In the genomic region with DNA sequence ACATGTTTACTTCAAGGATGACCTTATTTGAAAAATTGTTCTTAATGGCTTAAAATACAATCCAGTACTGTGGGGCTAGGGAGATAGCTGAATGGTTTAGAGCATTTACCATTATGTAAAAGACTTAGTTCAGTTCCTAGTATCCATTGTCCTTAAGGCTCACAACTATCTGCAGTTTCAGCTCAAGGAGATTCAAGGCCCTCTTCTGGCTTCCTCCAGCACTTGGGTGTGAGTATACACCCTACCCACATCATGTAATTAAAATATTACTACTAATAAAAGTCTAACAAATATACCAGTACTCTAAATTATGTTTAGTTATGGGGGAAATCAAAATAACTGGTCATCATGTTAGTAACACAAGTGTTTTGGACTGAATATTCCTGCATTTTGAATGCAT, we compare ENCODE assay signal across 9 mouse cellular contexts. TPM values are rescaled to one million over a fixed set of nuclear protein-coding genes. Genes with fewer than 3 reads are reported as not detected.
DNase-seq lines count a peak whose midpoint lies in the region; ATAC-seq and TF ChIP-seq lines count a peak whose summit lies in the region.
"Had no signal": no experiment of that assay in that cellular context is flagged by ENCODE, and none has a peak within 500 bp of the region (broad histone marks: within the 10 kb centered on the region; RNA-seq: fewer than 3 reads in every experiment).

No protein-coding gene starts in this region.

- no peaks in the 10 kb centered on the region for H3K4me1 ChIP-seq in heart, adult 2 months (ENCODE audit: control insufficient read depth, insufficient read depth, low read length)
- peaks cover 11% of the 10 kb centered on the region for H3K4me1 ChIP-seq in E14TG2a.4 (replicated peaks; ENCODE audit: low read depth, low read length)
- peaks cover 11% of the 10 kb centered on the region for H3K4me1 ChIP-seq in forebrain, embryonic 16.5 days (replicated peaks; ENCODE audit: control insufficient read depth, insufficient read depth, low read length)
- peaks cover 6% of the 10 kb centered on the region; the same call in 1 of the 2 replicates for H3K4me1 ChIP-seq in liver, postnatal 0 days (ENCODE audit: insufficient read depth)

- no peaks in the 10 kb centered on the region for H3K79me2 ChIP-seq in heart, adult 2 months (replicated peaks; ENCODE audit: control insufficient read depth, insufficient read depth, low read length)

- H3K27ac ChIP-seq in heart, adult 2 months = 0 out of 2 replicates have a peak overlapping the region, but pooled peaks have one; percentile 93
- no peak overlapping the region for H3K27ac ChIP-seq in forebrain, embryonic 16.5 days (ENCODE audit: low read length)
- no peak overlapping the region for H3K27ac ChIP-seq in liver, postnatal 0 days (ENCODE audit: low read depth)

- no peak for TF ChIP-seq EP300 in heart, adult 2 months (IDR thresholded peaks at IDR 0.05; ENCODE audit: insufficient read depth, low read depth, low read length)
- no peak for TF ChIP-seq EP300 in liver, postnatal 0 days (IDR thresholded peaks at IDR 0.05; ENCODE audit: low read depth)

- TF ChIP-seq POLR2A in heart, adult 2 months (IDR thresholded peaks at IDR 0.05; ENCODE audit: insufficient read depth, low read depth, low read length) = no peak

- no peaks in the 10 kb centered on the region for H3K27me3 ChIP-seq in heart, adult 2 months (ENCODE audit: control insufficient read depth, insufficient read depth, low read length)
- H3K27me3 ChIP-seq in E14TG2a.4 (ENCODE audit: insufficient read depth, low read length) = no peaks in the 10 kb centered on the region
- H3K27me3 ChIP-seq in forebrain, embryonic 16.5 days (replicated peaks; ENCODE audit: control insufficient read depth, insufficient read depth, low read length) = no peaks in the 10 kb centered on the region
- no peaks in the 10 kb centered on the region for H3K27me3 ChIP-seq in liver, postnatal 0 days (ENCODE audit: insufficient read depth, low read length)

- ATAC-seq in forebrain, embryonic 16.5 days = no peak
- ATAC-seq in liver, postnatal 0 days = no peak

- intact Hi-C loops in heart, adult 2 months (cut with DNase I) = no loop called here

- H3K4me2 ChIP-seq in forebrain, embryonic 16.5 days (ENCODE audit: low read length) = peak overlapping the region; percentile 33
- H3K4me2 ChIP-seq in liver, postnatal 0 days (ENCODE audit: low read depth, low read length) = peak overlapping the region; percentile 81

- no peaks in the 10 kb centered on the region; the same call in none of the 2 replicates for H3K36me3 ChIP-seq in heart, adult 2 months (ENCODE audit: control insufficient read depth, insufficient read depth, low read length)
- H3K36me3 ChIP-seq in E14TG2a.4 (ENCODE audit: insufficient read depth, low read length) = peaks cover 36% of the 10 kb centered on the region
- H3K36me3 ChIP-seq in forebrain, embryonic 16.5 days (ENCODE audit: control insufficient read depth, insufficient read depth) = no peaks in the 10 kb centered on the region; the same call in 1 of the 2 replicates
- H3K36me3 ChIP-seq in liver, postnatal 0 days (replicated peaks; ENCODE audit: insufficient read depth, low read length) = peaks cover 7% of the 10 kb centered on the region

- H3K9me3 ChIP-seq in E14TG2a.4 (ENCODE audit: low read length) = no peaks in the 10 kb centered on the region
- H3K9me3 ChIP-seq in forebrain, embryonic 16.5 days (ENCODE audit: control insufficient read depth, low read length) = no peaks in the 10 kb centered on the region
- no peaks in the 10 kb centered on the region for H3K9me3 ChIP-seq in liver, postnatal 0 days (ENCODE audit: low read length)

- no peak for DNase-seq in heart, adult 2 months
- DNase-seq in heart, adult 9 months (ENCODE audit: low spot score in 2 of 2) = no peak
- DNase-seq in liver, postnatal 0 days = no peak
- no peak for DNase-seq in ovary, postnatal 10 days (ENCODE audit: low spot score)
- DNase-seq in frontal cortex, postnatal 10 days (ENCODE audit: low spot score in 2 of 2) = no peak
- no peak for DNase-seq in cerebellum, postnatal 14 days

- H3K4me3 ChIP-seq in heart, adult 2 months = peak overlapping the region; percentile 79; the same call in 1 of the 2 replicates
- H3K4me3 ChIP-seq in E14TG2a.4 (replicated peaks; ENCODE audit: low read length) = peak overlapping the region; percentile 96
- no peak overlapping the region for H3K4me3 ChIP-seq in forebrain, embryonic 16.5 days (replicated peaks; ENCODE audit: low read length)
- peak overlapping the region; percentile 61; the same call in 1 of the 2 replicates for H3K4me3 ChIP-seq in liver, postnatal 0 days (ENCODE audit: low read depth, low read length)

- no peak overlapping the region for H3K9ac ChIP-seq in heart, adult 2 months (ENCODE audit: low read depth, low read length)
- H3K9ac ChIP-seq in forebrain, embryonic 16.5 days (replicated peaks; ENCODE audit: low read depth, low read length) = no peak overlapping the region
- H3K9ac ChIP-seq in liver, postnatal 0 days (replicated peaks) = no peak overlapping the region

- TF ChIP-seq CTCF in heart, adult 2 months (IDR thresholded peaks at IDR 0.05) = no peak
- TF ChIP-seq CTCF in E14TG2a.4 (conservative IDR thresholded peaks at IDR 0.05; ENCODE audit: low read length) = no peak
- TF ChIP-seq CTCF in liver, postnatal 0 days (IDR thresholded peaks at IDR 0.05; ENCODE audit: low read depth) = no peak

RNA-seq across cellular contexts. Expression of a gene that starts 1.0 kb away (rescaled TPM):
- 10 to 100 TPM; 18.1 to 20.3 TPM for total RNA-seq in heart, adult 2 months (2021)
- polyA plus RNA-seq in heart, adult 2 months (2012; rRNA removed) = 14.9 and 20.7 TPM in 2 replicates
- 27.6 and 33.1 TPM in 2 replicates for polyA plus RNA-seq in forebrain, embryonic 16.5 days (2015; fragmentation: Nextera tagmentation; extraction: Ambion mirVana)
- 9.3 and 9.8 TPM in 2 replicates for polyA plus RNA-seq in liver, postnatal 0 days (2015; fragmentation: Nextera tagmentation; extraction: Ambion mirVana)

RNA-seq across cellular contexts. Expression of a gene that starts 1.2 kb away (rescaled TPM):
- total RNA-seq in heart, adult 2 months (2021) = 10 to 100 TPM; 11.5 to 12.4 TPM
- polyA plus RNA-seq in heart, adult 2 months (2012; rRNA removed) = 4.6 and 8.6 TPM in 2 replicates
- 33.2 and 38.4 TPM in 2 replicates for polyA plus RNA-seq in forebrain, embryonic 16.5 days (2015; fragmentation: Nextera tagmentation; extraction: Ambion mirVana)
- 3.3 and 3.7 TPM in 2 replicates for polyA plus RNA-seq in liver, postnatal 0 days (2015; fragmentation: Nextera tagmentation; extraction: Ambion mirVana)

RNA-seq across cellular contexts. Expression of a gene that starts 15.3 kb away (rescaled TPM):
- 1 to 10 TPM; 7.6 TPM for total RNA-seq in heart, adult 2 months (2021)
- 4.2 and 7.1 TPM in 2 replicates for polyA plus RNA-seq in heart, adult 2 months (2012; rRNA removed)
- polyA plus RNA-seq in forebrain, embryonic 16.5 days (2015; fragmentation: Nextera tagmentation; extraction: Ambion mirVana) = 64.6 and 75.4 TPM in 2 replicates
- 33.9 and 36.9 TPM in 2 replicates for polyA plus RNA-seq in liver, postnatal 0 days (2015; fragmentation: Nextera tagmentation; extraction: Ambion mirVana)

RNA-seq across cellular contexts. Expression of a gene that starts 30.0 kb away (rescaled TPM):
- total RNA-seq in heart, adult 2 months (2021) = 10 to 100 TPM; 16.9 to 17.0 TPM
- 4.1 and 7.3 TPM in 2 replicates for polyA plus RNA-seq in heart, adult 2 months (2012; rRNA removed)
- 35.3 and 39.4 TPM in 2 replicates for polyA plus RNA-seq in forebrain, embryonic 16.5 days (2015; fragmentation: Nextera tagmentation; extraction: Ambion mirVana)
- 3.6 and 3.9 TPM in 2 replicates for polyA plus RNA-seq in liver, postnatal 0 days (2015; fragmentation: Nextera tagmentation; extraction: Ambion mirVana)

RNA-seq across cellular contexts. Expression of a gene that starts 55.8 kb away (rescaled TPM):
- not detected for total RNA-seq in heart, adult 2 months (2021)
- not detected in 2 replicates for polyA plus RNA-seq in heart, adult 2 months (2012; rRNA removed)
- 0.05 and 0.11 TPM in 2 replicates for polyA plus RNA-seq in forebrain, embryonic 16.5 days (2015; fragmentation: Nextera tagmentation; extraction: Ambion mirVana)
- polyA plus RNA-seq in liver, postnatal 0 days (2015; fragmentation: Nextera tagmentation; extraction: Ambion mirVana) = 0.02 and 0.04 TPM in 2 replicates
- polyA plus RNA-seq: lung, postnatal 0 days had no signal
